Mouse (Mus musculus): ENCODE data around the gene Hsd17b3. TPM values are rescaled to one million over a fixed set of nuclear protein-coding genes. Genes with fewer than 3 reads are reported as not detected.

Gene Hsd17b3
- polyA plus RNA-seq, 1 experiment: not detected

DNA sequence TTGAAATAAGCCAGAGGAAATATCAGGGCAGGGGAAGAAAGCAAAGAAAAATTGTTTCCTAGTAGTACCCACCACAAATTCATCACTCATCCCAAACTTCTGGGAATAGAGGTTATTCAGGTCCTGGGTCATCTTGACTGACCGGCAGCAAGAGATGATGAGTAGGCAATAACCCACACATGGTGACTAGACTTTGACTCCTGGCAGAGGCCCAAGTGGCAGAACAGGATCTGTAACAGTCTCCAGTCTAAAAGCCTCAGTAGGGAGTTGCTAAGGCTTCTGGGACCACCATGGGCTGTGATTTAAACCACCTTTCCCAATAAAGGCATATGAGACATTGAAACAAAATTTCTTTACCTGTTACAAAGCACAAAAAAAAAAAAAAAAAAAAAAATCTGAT lies 58.2 kb downstream of the Hsd17b3 start:
- no peak overlapping the region for H3K4me3 ChIP-seq (ENCODE audit: insufficient read depth, low read length)
- no peak overlapping the region for H3K27ac ChIP-seq (ENCODE audit: insufficient read depth, low read depth, low read length)
- H3K4me1 ChIP-seq (ENCODE audit: control insufficient read depth, insufficient read depth, low read length): peaks cover 6% of the 10 kb centered on the region
- TF ChIP-seq POLR2A (IDR thresholded peaks at IDR 0.05; ENCODE audit: borderline replicate concordance, low read depth, low read length) (no peak), CTCF (IDR thresholded peaks at IDR 0.05; ENCODE audit: low read depth, low read length) (no peak)

DNA sequence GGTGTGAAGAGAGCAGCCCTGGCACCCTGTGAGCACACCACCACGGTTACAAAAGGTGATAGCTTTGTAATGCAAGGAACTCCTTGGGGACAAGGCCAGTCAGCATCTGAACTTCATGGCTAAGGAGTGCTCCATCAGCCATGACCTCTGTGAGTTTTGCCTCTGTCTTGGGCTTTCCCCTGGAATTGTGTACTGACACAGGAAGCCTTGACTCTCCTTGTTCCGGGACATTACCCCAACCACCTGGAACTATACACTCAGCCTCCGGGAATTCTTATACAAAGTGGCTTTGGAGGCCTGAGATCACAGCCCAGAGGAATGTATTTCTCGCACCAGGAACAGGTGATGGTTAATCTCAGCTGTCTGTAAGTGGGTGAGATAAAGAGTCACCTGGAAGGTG lies 64.2 kb downstream of the Hsd17b3 start:
- Histone ChIP-seq H3K4me1 (ENCODE audit: control insufficient read depth, insufficient read depth, low read length) (no peaks in the 10 kb centered on the region), H3K4me3 (ENCODE audit: insufficient read depth, low read length) (no peak overlapping the region), H3K27ac (ENCODE audit: insufficient read depth, low read depth, low read length) (no peak overlapping the region)
- TF ChIP-seq CTCF (IDR thresholded peaks at IDR 0.05; ENCODE audit: low read depth, low read length) (no peak), POLR2A (IDR thresholded peaks at IDR 0.05; ENCODE audit: borderline replicate concordance, low read depth, low read length) (no peak)

DNA sequence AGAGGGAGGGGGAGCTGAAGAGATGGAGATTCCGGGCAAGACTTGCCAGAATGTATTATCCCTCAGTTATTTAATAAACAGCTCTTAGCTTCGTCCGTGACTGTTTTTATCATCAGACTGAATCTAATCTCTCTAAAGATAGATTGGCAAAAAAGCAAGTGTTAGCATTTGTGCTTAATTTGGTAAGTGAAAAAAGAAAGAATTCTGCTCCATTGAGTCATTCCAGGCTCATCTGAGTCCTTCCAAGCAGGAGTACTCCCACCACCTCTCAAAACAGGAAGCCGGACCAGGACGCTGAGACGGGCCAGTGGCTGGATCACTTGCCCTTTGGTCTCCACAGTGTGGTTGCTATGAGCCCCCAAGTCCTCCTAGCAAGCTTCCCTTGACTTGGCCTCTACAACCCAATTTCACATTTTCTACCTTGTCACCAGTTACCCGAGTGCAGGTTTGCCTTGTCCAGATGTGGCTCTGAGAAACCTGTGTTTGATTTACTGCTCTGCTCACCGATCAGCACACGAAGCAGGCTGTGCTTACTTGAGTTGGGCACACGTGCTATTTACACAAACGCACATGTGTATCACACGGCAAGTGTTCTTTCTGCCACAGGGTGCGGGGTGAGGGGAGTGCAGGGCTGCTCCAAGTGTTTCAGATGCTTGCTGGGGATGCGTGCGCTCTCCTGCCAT lies 66.1 kb downstream of the Hsd17b3 start:
- no peak for TF ChIP-seq CTCF (IDR thresholded peaks at IDR 0.05; ENCODE audit: low read depth, low read length)
- no peak for TF ChIP-seq POLR2A (IDR thresholded peaks at IDR 0.05; ENCODE audit: borderline replicate concordance, low read depth, low read length)
- Histone ChIP-seq H3K4me3 (ENCODE audit: insufficient read depth, low read length) (no peak overlapping the region), H3K4me1 (ENCODE audit: control insufficient read depth, insufficient read depth, low read length) (no peaks in the 10 kb centered on the region), H3K27ac (ENCODE audit: insufficient read depth, low read depth, low read length) (no peak overlapping the region)

DNA sequence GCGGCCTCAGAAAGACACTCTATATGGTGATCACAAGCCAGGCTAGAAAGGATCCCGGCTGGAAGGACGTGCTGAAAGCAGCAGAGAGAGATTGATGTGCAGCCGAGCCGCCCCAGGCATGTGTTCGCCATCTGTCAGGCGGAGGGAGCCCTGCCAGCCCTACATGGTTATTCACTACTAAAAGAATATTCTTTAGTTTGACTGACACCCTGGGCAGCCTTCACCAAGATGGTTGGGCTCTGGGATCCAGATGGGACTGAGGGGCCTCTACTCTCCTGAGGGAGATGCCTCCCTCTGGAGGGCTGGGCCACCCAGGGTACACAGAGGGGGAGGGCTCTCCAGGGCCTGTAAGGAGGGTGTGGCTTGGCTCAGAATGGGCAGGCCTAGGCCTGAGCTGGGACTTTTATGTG lies 68.1 kb downstream of the Hsd17b3 start:
- H3K4me1 ChIP-seq (ENCODE audit: control insufficient read depth, insufficient read depth, low read length): no peaks in the 10 kb centered on the region
- no peak overlapping the region for H3K27ac ChIP-seq (ENCODE audit: insufficient read depth, low read depth, low read length)
- H3K4me3 ChIP-seq (ENCODE audit: insufficient read depth, low read length): no peak overlapping the region
- no peak for TF ChIP-seq CTCF (IDR thresholded peaks at IDR 0.05; ENCODE audit: low read depth, low read length)
- TF ChIP-seq POLR2A (IDR thresholded peaks at IDR 0.05; ENCODE audit: borderline replicate concordance, low read depth, low read length): no peak

DNA sequence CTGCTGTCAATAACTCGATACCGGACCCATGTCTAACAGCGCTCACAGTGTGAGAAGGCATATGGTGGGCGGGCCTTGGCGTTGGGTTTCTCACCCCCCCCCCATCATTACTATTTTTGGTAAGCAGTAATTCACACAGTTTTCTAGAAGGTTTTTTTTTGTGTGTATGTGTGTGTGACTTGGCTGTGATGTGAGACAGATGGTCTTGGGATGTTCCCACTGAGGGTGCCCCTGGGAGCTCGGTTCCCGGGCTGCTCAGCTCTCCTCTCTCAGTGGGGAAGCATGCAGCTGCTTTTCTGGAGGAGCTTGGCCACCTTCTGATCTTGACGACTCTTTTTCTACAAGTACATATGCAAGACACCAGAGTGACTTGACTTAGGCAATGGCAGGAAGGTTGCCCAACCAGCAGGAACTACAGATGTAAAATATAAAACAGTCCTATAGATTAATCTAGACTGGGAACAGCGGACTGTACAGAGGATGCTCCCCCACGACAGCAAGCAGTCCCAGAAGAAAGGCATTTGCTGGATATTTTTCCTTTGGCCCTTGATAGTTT lies 70.4 kb downstream of the Hsd17b3 start:
- no peak overlapping the region for H3K27ac ChIP-seq (ENCODE audit: insufficient read depth, low read depth, low read length)
- H3K4me3 ChIP-seq (ENCODE audit: insufficient read depth, low read length): no peak overlapping the region
- no peaks in the 10 kb centered on the region for H3K4me1 ChIP-seq (ENCODE audit: control insufficient read depth, insufficient read depth, low read length)
- TF ChIP-seq POLR2A (IDR thresholded peaks at IDR 0.05; ENCODE audit: borderline replicate concordance, low read depth, low read length) (no peak), CTCF (IDR thresholded peaks at IDR 0.05; ENCODE audit: low read depth, low read length) (no peak)

DNA sequence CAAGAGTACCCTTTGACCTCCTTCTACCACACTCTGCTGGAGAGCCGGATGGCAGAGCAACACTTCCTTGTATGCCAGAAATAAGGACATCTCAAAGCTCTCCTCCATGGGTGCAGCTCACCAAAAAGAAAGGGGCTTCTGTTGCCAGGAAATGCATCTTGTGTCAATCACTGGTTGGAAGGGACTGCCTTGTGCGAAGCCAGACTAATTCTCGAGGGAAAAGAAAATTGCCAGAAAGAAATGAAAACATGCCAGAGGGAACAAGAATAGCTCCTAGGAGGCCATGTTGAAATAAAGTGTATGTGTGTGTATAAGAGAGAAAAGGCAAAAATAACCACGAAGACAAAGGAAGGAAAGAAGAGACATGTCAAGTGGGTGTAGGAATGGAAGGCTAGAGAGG lies 73.0 kb downstream of the Hsd17b3 start:
- no peaks in the 10 kb centered on the region for H3K4me1 ChIP-seq (ENCODE audit: control insufficient read depth, insufficient read depth, low read length)
- no peak for TF ChIP-seq CTCF (IDR thresholded peaks at IDR 0.05; ENCODE audit: low read depth, low read length)
- no peak for TF ChIP-seq POLR2A (IDR thresholded peaks at IDR 0.05; ENCODE audit: borderline replicate concordance, low read depth, low read length)
- no peak overlapping the region for H3K27ac ChIP-seq (ENCODE audit: insufficient read depth, low read depth, low read length)
- no peak overlapping the region for H3K4me3 ChIP-seq (ENCODE audit: insufficient read depth, low read length)

DNA sequence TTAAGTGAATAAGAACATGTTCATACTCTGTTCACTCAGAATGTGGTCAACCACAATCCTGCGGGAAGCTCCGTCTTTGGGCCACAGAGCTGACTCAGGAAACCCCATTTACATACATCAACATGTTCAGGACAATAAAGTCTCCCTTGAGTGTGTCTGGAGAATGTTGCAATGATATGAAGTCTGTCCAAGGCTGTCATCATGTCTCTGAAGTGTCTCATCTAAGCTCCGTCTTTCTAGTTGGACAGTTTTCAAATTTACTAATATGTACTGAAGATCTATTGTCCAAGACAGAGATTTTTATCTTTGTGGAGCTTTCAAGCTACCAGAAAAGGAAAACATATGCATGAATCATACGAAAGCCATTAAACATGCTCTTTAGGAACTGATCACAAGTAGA lies 77.9 kb downstream of the Hsd17b3 start:
- no peak for TF ChIP-seq CTCF (IDR thresholded peaks at IDR 0.05; ENCODE audit: low read depth, low read length)
- TF ChIP-seq POLR2A (IDR thresholded peaks at IDR 0.05; ENCODE audit: borderline replicate concordance, low read depth, low read length): no peak
- no peak overlapping the region for H3K27ac ChIP-seq (ENCODE audit: insufficient read depth, low read depth, low read length)
- H3K4me3 ChIP-seq (ENCODE audit: insufficient read depth, low read length): no peak overlapping the region
- H3K4me1 ChIP-seq (ENCODE audit: control insufficient read depth, insufficient read depth, low read length): no peaks in the 10 kb centered on the region

Other genes starting within 250 kb of the Hsd17b3 start
- 11.5 and 14.6 TPM in 2 replicates for gene Slc35d2, start 40.1 kb upstream of the Hsd17b3 start, polyA plus RNA-seq (2012; ENCODE audit: insufficient read depth, insufficient read length, missing spikeins)
- 16.9 and 22.9 TPM in 2 replicates for gene Zfp367, start 64.0 kb upstream of the Hsd17b3 start, polyA plus RNA-seq (2012; ENCODE audit: insufficient read depth, insufficient read length, missing spikeins)
- 17.6 and 20.9 TPM in 2 replicates for gene Habp4, start 72.6 kb upstream of the Hsd17b3 start, polyA plus RNA-seq (2012; ENCODE audit: insufficient read depth, insufficient read length, missing spikeins)
- 9.2 and 9.3 TPM in 2 replicates for gene Cdc14b, start 186.1 kb upstream of the Hsd17b3 start, polyA plus RNA-seq (2012; ENCODE audit: insufficient read depth, insufficient read length, missing spikeins)
- 56.9 and 58.1 TPM in 2 replicates for gene Aaed1, start 223.5 kb upstream of the Hsd17b3 start, polyA plus RNA-seq (2012; ENCODE audit: insufficient read depth, insufficient read length, missing spikeins)

All from bone marrow macrophage, adult 2 months (primary cell).